Mouse (Mus musculus): Measurements from ENCODE around the gene Olfr1196.

DNA sequence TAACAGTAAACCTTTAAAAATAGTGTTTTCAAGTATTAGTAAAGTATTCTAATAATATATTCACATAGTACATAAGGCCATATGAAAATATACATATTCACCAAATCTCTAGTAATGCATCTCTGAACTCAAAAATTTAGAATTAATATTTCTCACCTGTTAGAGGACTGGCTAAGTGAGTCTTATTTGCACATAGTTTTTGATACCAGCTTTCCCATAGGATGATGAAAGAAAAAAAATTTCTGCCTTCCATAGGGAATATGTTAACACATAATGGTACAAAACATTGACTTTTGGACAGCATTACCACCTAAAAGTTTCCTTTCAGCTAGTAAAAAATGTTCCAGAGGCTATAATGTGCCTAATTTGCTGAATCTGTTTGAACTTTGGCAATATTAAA is 15.3 kb downstream of the Olfr1196 start, which contains the start of gene Olfr1195:
- TF ChIP-seq CTCF (IDR thresholded peaks at IDR 0.05; ENCODE audit: extremely low read depth, insufficient read depth, low read length) (no peak), POLR2A (IDR thresholded peaks at IDR 0.05; ENCODE audit: extremely low read depth, insufficient read depth, low read length) (no peak)

Measured in cortical plate, adult 2 months (tissue).